In genomic region chr11:94169596-94169995, GRCm38 (mm10) we compare ENCODE assay signal across 20 mouse cellular contexts. TPM values are rescaled to one million over a fixed set of nuclear protein-coding genes. Genes with fewer than 3 reads are reported as not detected.
DNase-seq lines count a peak whose midpoint lies in the region; ATAC-seq lines count a peak whose summit lies in the region.
"Had no signal": no experiment of that assay in that cellular context is flagged by ENCODE, and none has a peak within 500 bp of the region (broad histone marks: within the 10 kb centered on the region; RNA-seq: fewer than 3 reads in every experiment).

No protein-coding gene starts in this region.

- DNase-seq in CD4-positive, CD25-positive, alpha-beta regulatory T cell, adult 2 months (ENCODE audit: low read depth, low spot score): peak; percentile 32
- peak; percentile 53 for DNase-seq in T-cell, adult 2 months (ENCODE audit: low spot score)
- DNase-seq in heart, embryonic 10.5 days (ENCODE audit: low spot score): no peak
- DNase-seq in retina, embryonic 14.5 days (ENCODE audit: low spot score): no peak
- DNase-seq in spleen, postnatal 4 days (ENCODE audit: low spot score in 2 of 2): no peak
- DNase-seq: adrenal gland, postnatal 10 days; cerebellum, adult 11-12 months; cerebellum, adult 9-10 months; cerebellum, postnatal 25 days; gastrocnemius, postnatal 36 days; heart, adult 18-20 months; heart, postnatal 14 days had no signal

- no peaks in the 10 kb centered on the region for H3K36me3 ChIP-seq in heart, embryonic 10.5 days
- H3K36me3 ChIP-seq: embryonic facial prominence, embryonic 13.5 days; heart, embryonic 15.5 days; hindbrain, embryonic 10.5 days had no signal

- H3K27me3 ChIP-seq in heart, embryonic 10.5 days (ENCODE audit: insufficient read depth, poor library complexity, severe bottlenecking): peaks cover 10% of the 10 kb centered on the region; the same call in 1 of the 2 replicates
- H3K27me3 ChIP-seq: embryonic facial prominence, embryonic 13.5 days; forebrain, embryonic 13.5 days; heart, embryonic 15.5 days; Patski had no signal

- no peak overlapping the region for H3K4me3 ChIP-seq in heart, embryonic 10.5 days
- H3K4me3 ChIP-seq: embryonic facial prominence, embryonic 13.5 days; forebrain, embryonic 13.5 days; heart, embryonic 15.5 days; hindbrain, embryonic 10.5 days had no signal

- ATAC-seq in hematopoietic stem cell, adult 5-6 weeks (replicated peaks in 1 of 2; ENCODE audit: insufficient read depth in 1 of 2, low FRiP score in 2 of 2, low TSS enrichment in 1 of 2, low read depth in 1 of 2, poor library complexity in 2 of 2, severe bottlenecking in 2 of 2): peak; percentile 4 to 60; a peak in 1 of 4 replicates
- ATAC-seq: forebrain, embryonic 13.5 days; intestine, postnatal 0 days; Patski had no signal

- no peaks in the 10 kb centered on the region for H3K9me3 ChIP-seq in heart, embryonic 10.5 days
- H3K9me3 ChIP-seq: embryonic facial prominence, embryonic 13.5 days; forebrain, embryonic 13.5 days; heart, embryonic 15.5 days; hindbrain, embryonic 10.5 days had no signal

- no peak overlapping the region for H3K27ac ChIP-seq in heart, embryonic 10.5 days
- H3K27ac ChIP-seq: embryonic facial prominence, embryonic 13.5 days; forebrain, embryonic 13.5 days; heart, embryonic 15.5 days; hindbrain, embryonic 10.5 days; hindbrain, embryonic 14.5 days had no signal

- peaks cover 18% of the 10 kb centered on the region for H3K4me1 ChIP-seq in heart, embryonic 10.5 days
- H3K4me1 ChIP-seq: embryonic facial prominence, embryonic 13.5 days had no signal

- 72% methylated on average over 5 of the region's 5 CpGs for WGBS in heart, embryonic 10.5 days

RNA-seq across cellular contexts. Expression of gene Tob1, which starts 41.7 kb away (rescaled TPM):
- total RNA-seq in hematopoietic stem cell, adult 5-6 weeks (2017): 17.1 and 22.6 TPM in 2 replicates
- 18.5 and 21.7 TPM in 2 replicates for polyA plus RNA-seq in heart, embryonic 10.5 days (2016; fragmentation: Nextera tagmentation; extraction: Ambion mirVana)

Comparison
In these comparisons a context has a peak if more than half of its experiments do, and no peak if none do; other contexts are left out.
1. DNase-seq: peak in CD4-positive, CD25-positive, alpha-beta regulatory T cell, adult 2 months (single experiment) and T-cell, adult 2 months (single experiment); none in heart, embryonic 10.5 days (single experiment), retina, embryonic 14.5 days (single experiment) and spleen, postnatal 4 days (0 of 2).